Mouse (Mus musculus) pancreas, adult 10 weeks (tissue): ENCODE data around the gene Gtf2a2. TPM values are rescaled to one million over a fixed set of nuclear protein-coding genes. Genes with fewer than 3 reads are reported as not detected.

ENCODE experiments used
- polyA plus RNA-seq: library from polyadenylated mRNA; stranded (reverse); fragments of 350-450 nt; fragmentation: Illumina TruSeq; extraction: RNeasy Lipid Tissue Mini Kit (QIAGEN cat#74804); gene quantifications from one replicate; pipeline ENCODE4 v1.2.3, GENCODE M21; 2015; ENCODE audit warnings: low read depth, low replicate concordance; ENCODE audit not compliant: insufficient read depth

Gtf2a2 gene
- polyA plus RNA-seq: 24.0 TPM

DNA sequence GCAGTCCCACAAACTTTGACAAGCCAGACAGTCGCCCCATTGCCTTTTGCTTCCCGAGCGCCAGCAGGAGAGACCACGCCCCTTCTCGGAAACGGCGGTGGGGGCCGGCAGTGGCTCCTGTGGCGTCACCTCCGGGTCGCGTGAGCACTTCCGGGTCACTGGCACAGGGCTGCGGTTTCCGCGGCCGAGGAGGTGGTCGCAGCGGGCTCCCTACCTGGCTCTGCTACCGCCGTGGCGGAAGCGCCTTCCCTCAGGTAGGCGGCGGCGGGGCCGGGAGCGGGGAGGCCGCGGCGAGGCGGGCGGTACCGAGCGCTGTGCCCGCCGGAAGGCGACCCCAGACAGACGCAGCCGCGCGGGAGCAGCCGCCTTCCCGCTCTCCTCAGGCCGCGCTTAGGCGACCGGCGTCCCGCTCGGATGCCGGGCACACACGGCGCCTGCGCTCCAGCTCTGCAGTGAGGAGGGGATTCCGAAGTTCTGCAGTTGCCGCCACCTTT, at the start of gene Gtf2a2:
Gene Gtf2a2, plus strand, starts transcription at position 143 of the 494 bp plus-strand sequence.

DNA sequence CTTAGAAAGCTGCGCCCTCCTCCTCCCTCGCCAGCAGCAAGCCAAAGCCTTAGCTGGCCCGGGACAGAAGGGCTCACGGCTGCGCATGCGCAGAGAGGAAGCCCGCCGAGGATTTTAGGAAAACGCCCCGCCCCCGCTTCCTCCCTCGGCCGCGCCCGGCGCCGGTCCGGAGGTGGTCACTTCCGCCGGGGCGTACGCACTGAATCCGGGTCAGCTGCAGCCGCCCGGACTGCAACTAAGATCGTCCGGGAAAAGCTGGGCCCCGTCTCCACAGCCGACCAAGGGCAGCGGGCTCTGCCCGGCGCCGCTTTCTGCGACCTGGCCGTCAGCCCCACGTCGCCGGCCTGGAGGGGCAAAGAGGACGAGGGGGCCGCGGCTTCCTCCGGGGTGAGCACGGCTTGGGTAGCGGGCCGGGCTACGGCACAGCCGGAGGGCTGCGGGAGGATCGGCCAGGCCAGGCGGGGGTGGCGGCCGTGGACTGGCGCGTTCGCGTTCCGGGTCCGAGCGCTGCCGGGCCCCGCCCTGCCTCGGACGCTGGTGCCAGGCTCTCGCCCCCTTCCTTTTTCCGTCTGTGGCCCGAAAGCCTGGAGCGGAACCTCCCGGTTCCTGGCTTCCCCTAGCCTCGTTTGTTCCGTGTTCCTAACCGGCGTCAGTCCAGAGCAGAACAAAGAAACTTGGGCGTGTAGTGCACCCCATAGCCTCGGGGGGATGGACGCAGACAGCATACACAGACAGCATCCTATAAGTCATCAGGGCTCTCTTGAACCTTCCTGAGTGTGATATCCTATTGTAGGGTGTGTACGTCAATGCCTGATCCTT, 22.8 kb upstream of the Gtf2a2 start, which contains the start of gene Bnip2:
Gene Bnip2, plus strand, starts transcription at position 164 of the 819 bp plus-strand sequence.

DNA sequence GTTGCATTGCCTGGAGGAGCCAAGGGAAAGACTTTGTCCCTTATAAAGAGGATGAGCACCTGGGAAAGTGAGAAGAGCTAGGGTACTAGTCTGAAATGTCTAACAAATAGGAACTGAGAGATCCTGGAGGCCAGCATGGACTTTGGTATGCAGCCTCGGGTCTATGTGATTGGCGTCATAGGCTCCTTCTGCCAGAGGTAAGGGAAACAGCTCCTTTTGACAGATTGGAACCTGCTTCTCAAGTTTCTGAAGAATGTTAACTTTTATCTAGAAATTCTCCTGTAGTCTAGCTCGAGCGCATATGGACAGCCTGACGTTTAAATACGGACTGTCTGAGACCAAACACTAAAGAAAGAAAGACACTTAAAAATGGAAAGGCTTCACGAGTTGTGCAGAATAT, 25.6 kb downstream of the Gtf2a2 start, which contains the start of gene Gcnt3:
Gene Gcnt3, minus strand, starts transcription at position 101 of the 400 bp plus-strand sequence.

Other genes starting within 250 kb of the Gtf2a2 start
- 21.7 TPM for gene Bnip2, start 23.1 kb upstream of the Gtf2a2 start, polyA plus RNA-seq
- not detected for gene Gcnt3, start 25.5 kb downstream of the Gtf2a2 start, polyA plus RNA-seq
- gene Fam81a, start 130.0 kb downstream of the Gtf2a2 start, polyA plus RNA-seq: 1.9 TPM
- gene Myo1e, start 194.8 kb downstream of the Gtf2a2 start, polyA plus RNA-seq: 5.0 TPM